Mouse (Mus musculus): Measurements from ENCODE around the gene Pitpnc1.

DNA sequence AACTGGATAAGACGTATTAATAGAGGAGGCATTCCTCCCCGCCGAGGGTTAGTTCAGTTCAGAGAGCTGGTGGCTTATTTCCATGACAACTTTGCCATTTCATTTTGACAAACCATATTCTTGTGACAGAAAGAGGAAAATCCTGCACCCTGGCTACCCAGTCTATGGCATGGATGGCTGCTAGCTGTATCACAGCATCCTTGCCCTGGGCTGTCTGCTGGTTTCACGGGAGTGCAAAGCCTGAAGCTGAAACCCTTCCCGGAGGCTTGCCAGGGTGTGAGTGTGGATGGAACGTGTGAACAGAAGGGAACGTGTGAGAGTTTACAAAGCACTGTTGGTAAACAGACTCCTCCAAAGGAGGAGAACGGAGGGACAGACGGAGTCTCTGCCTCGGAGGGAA is 80.5 kb downstream of the Pitpnc1 start:
- TF ChIP-seq MYOD1 (IDR thresholded peaks at IDR 0.05; ENCODE audit: control insufficient read depth in 1 of 3, insufficient read length in 2 of 3, low read depth in 2 of 3), result no peak
- no peak for TF ChIP-seq E2F4 (IDR thresholded peaks at IDR 0.05; ENCODE audit: insufficient read depth)
- no peak for TF ChIP-seq TCF12 (IDR thresholded peaks at IDR 0.05; ENCODE audit: insufficient read depth, poor library complexity, severe bottlenecking)
- no peak for TF ChIP-seq MYOG (IDR thresholded peaks at IDR 0.05; ENCODE audit: control insufficient read depth in 1 of 3, insufficient read depth in 1 of 3, insufficient read length in 2 of 3, low read depth in 2 of 3)
- TF ChIP-seq POLR2A (IDR thresholded peaks at IDR 0.05; ENCODE audit: insufficient read length, low read depth), result no peak
- no peak for TF ChIP-seq MAX (IDR thresholded peaks at IDR 0.05; ENCODE audit: low read depth)
- TF ChIP-seq POLR2AphosphoS2 (IDR thresholded peaks at IDR 0.05; ENCODE audit: insufficient read length, low read depth), result no peak
- TF ChIP-seq CEBPB (IDR thresholded peaks at IDR 0.05; ENCODE audit: insufficient read depth, poor library complexity, severe bottlenecking), result no peak
- TF ChIP-seq USF1 (IDR thresholded peaks at IDR 0.05; ENCODE audit: low read depth), result no peak
- TF ChIP-seq TCF3 (IDR thresholded peaks at IDR 0.05; ENCODE audit: insufficient read length, low read depth), result no peak
- TF ChIP-seq SRF (IDR thresholded peaks at IDR 0.05; ENCODE audit: control insufficient read depth, insufficient read length, low read depth), result no peak
